Mouse (Mus musculus) stomach, postnatal 0 days (tissue): ENCODE measurements at regions not wholly inside any gene's neighbourhood (a gene's known extent, or its start where the extent isn't known, plus 50 kb on each side); places are given as distances from the start of the nearest gene placed in this dataset.

Experiments used
- ATAC-seq: fragments of 200-750 bp; cut with Nextera tagmentation; 2 replicates; pipeline ENCODE4 v1.8.0; 2017; ENCODE audit not compliant: low FRiP score, low TSS enrichment
- DNase-seq: peaks from one replicate; pipeline ENCODE4 v3.0.0-alpha.2; 2016; ENCODE audit warnings: low spot score
- H3K27ac ChIP-seq: fragments of 300-500 bp; sonication (generic); replicated peaks from 2 replicates; pipeline ENCODE4 v1.5.1; 2014; ENCODE audit warnings: mild to moderate bottlenecking, control low read depth
- H3K27me3 ChIP-seq: fragments of 300-500 bp; sonication (generic); 2 replicates; pipeline ENCODE4 v1.6.1; 2014; ENCODE audit warnings: low read length; ENCODE audit not compliant: control insufficient read depth, insufficient read depth
- H3K36me3 ChIP-seq: fragments of 300-500 bp; sonication (generic); 2 replicates; pipeline ENCODE4 v1.6.1; 2014; ENCODE audit warnings: low read length, mixed read lengths; ENCODE audit not compliant: control insufficient read depth, insufficient read depth
- H3K4me1 ChIP-seq: fragments of 300-500 bp; sonication (generic); replicated peaks from 2 replicates; pipeline ENCODE4 v1.6.1; 2014; ENCODE audit warnings: antibody characterized with exemption; ENCODE audit not compliant: control insufficient read depth, insufficient read depth
- H3K4me2 ChIP-seq: fragments of 300-500 bp; sonication (generic); replicated peaks from 2 replicates; pipeline ENCODE4 v1.6.1; 2014; ENCODE audit warnings: low read depth, mild to moderate bottlenecking, control low read depth, moderate library complexity
- H3K4me3 ChIP-seq: fragments of 300-500 bp; sonication (generic); 2 replicates; pipeline ENCODE4 v1.5.1; 2014; ENCODE audit warnings: low read depth, low read length, control low read depth
- H3K9ac ChIP-seq: fragments of 300-500 bp; sonication (generic); 2 replicates; pipeline ENCODE4 v1.6.1; 2014; ENCODE audit warnings: mild to moderate bottlenecking, low read length, control low read depth, mixed read lengths
- H3K9me3 ChIP-seq: fragments of 300-500 bp; sonication (generic); 2 replicates; pipeline ENCODE4 v1.6.1; 2016; ENCODE audit warnings: low read length; ENCODE audit not compliant: control insufficient read depth
- CTCF ChIP-seq: IDR thresholded peaks from 2 replicates; pipeline ENCODE4 v1.5.1; 2016; ENCODE audit warnings: antibody characterized with exemption, low read depth, mild to moderate bottlenecking, moderate library complexity
- EP300 ChIP-seq: optimal IDR thresholded peaks from 2 replicates; pipeline ENCODE3; 2016; ENCODE audit warnings: antibody characterized with exemption
- WGBS: fragments of 180-500 bp; shearing (Covaris S2); extraction: QIAGEN DNeasy Blood & Tissue Kit; methylation state at CpG from one replicate; pipeline ENCODE4 v1.1.7; 2014; 5-methylcytosine and 5-hydroxymethylcytosine counted together

DNA sequence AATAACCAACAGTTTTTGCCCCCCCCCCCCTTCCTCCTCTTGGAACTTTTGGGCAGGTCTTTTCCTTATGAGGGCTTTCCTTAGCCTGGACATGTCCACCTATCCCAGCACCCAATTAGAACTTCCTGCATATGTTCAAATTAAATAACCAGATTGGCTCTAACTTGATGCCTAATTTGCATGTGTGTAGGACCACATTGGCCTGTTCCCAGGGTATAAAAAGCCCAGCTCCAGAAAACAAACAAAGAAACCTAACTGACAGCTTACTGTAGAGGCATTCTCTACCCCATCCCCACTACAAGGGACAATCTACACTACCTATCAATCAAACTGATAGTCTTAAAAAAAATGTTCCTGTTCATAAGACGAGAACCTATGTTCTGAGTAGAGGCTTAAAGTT lies 232.6 kb downstream of the Ube2cbp start:
- DNase-seq (no peak), ATAC-seq (no peak)
- H3K27ac ChIP-seq: no peak overlapping the region
- 79% methylated on average over 1 of the region's 1 CpGs for WGBS
- no peaks in the 10 kb centered on the region for H3K27me3 ChIP-seq
- no peaks in the 10 kb centered on the region for H3K9me3 ChIP-seq
- H3K9ac ChIP-seq: no peak overlapping the region
- no peak overlapping the region for H3K4me3 ChIP-seq
- no peak overlapping the region for H3K4me2 ChIP-seq
- no peaks in the 10 kb centered on the region for H3K36me3 ChIP-seq
- TF ChIP-seq EP300 (no peak), CTCF (no peak)
- no peaks in the 10 kb centered on the region for H3K4me1 ChIP-seq

DNA sequence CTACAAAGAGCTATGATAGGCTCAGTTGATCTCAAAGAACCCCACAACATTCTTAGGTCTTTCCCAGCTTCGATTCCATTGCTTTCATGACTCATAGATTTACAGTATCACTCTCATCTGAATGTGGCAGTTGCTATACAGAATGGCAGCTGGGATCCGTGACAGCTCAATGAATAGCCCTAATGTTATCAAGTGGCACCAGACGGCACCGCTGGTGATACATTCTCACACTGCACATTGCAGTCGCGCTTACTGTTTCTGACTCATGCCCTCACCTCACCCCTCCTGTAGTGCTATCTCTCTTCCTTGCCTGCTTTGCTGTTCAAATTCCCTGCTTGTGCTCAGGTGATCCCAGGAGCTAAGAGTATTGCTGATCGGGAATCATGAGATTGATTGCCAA lies 231.0 kb downstream of the Ube2cbp start:
- WGBS: 77% methylated on average over 7 of the region's 7 CpGs
- Histone ChIP-seq H3K27me3 (no peaks in the 10 kb centered on the region), H3K4me1 (no peaks in the 10 kb centered on the region), H3K4me2 (no peak overlapping the region), H3K9ac (no peak overlapping the region), H3K36me3 (no peaks in the 10 kb centered on the region), H3K4me3 (no peak overlapping the region), H3K27ac (no peak overlapping the region), H3K9me3 (no peaks in the 10 kb centered on the region)
- ATAC-seq: no peak
- DNase-seq: no peak
- TF ChIP-seq CTCF (no peak), EP300 (no peak)

- Histone ChIP-seq H3K4me1 (no peaks in the 10 kb centered on the region), H3K9ac (no peak overlapping the region), H3K4me2 (no peak overlapping the region), H3K27me3 (no peaks in the 10 kb centered on the region), H3K36me3 (no peaks in the 10 kb centered on the region), H3K27ac (no peak overlapping the region), H3K9me3 (no peaks in the 10 kb centered on the region), H3K4me3 (no peak overlapping the region)
- TF ChIP-seq EP300: no peak
- TF ChIP-seq CTCF: no peak
- ATAC-seq: no peak
- DNase-seq: no peak
- WGBS: 59% methylated on average over 4 of the region's 4 CpGs
Observed at GRCm38 (mm10) chr9:86238691-86239090, 226.1 kb downstream of the Ube2cbp start.

GRCm38 (mm10) chr9:86240287-86240686 lies 224.5 kb downstream of the Ube2cbp start:
- Histone ChIP-seq H3K4me3 (no peak overlapping the region), H3K36me3 (no peaks in the 10 kb centered on the region), H3K27me3 (no peaks in the 10 kb centered on the region), H3K27ac (no peak overlapping the region), H3K9me3 (no peaks in the 10 kb centered on the region), H3K4me1 (no peaks in the 10 kb centered on the region), H3K4me2 (no peak overlapping the region), H3K9ac (no peak overlapping the region)
- no peak for DNase-seq
- whole genome bisulfite sequencing: 35% methylated on average over 2 of the region's 2 CpGs
- TF ChIP-seq EP300: no peak
- TF ChIP-seq CTCF: no peak
- no peak for ATAC-seq

DNA sequence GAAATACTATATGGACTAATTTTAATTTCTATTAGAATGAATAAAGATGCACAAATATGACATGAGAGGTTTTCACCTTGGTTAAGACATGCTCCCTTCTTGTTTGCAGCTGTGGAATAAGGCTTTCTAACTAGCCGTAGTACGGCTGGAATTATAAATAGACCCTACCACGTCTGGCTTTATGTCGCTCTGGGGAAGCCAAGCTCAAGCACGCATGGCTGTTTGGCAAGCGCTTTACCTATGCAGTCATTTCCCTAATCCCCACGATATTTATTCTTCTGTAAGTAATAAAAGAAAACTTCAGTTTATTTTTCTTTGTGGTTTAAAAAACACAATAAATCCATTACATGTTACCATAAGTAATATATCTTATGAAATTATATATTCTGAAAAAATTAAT lies 223.9 kb downstream of the Ube2cbp start:
- ATAC-seq (no peak), DNase-seq (no peak)
- Histone ChIP-seq H3K36me3 (no peaks in the 10 kb centered on the region), H3K4me2 (no peak overlapping the region), H3K27ac (no peak overlapping the region), H3K4me3 (no peak overlapping the region), H3K4me1 (no peaks in the 10 kb centered on the region), H3K27me3 (no peaks in the 10 kb centered on the region), H3K9ac (no peak overlapping the region), H3K9me3 (no peaks in the 10 kb centered on the region)
- TF ChIP-seq CTCF (no peak), EP300 (no peak)
- 42% methylated on average over 7 of the region's 7 CpGs for WGBS

- Histone ChIP-seq H3K9ac (no peak overlapping the region), H3K9me3 (no peaks in the 10 kb centered on the region), H3K4me1 (no peaks in the 10 kb centered on the region), H3K4me2 (no peak overlapping the region), H3K4me3 (no peak overlapping the region), H3K27ac (no peak overlapping the region), H3K27me3 (no peaks in the 10 kb centered on the region), H3K36me3 (no peaks in the 10 kb centered on the region)
- DNase-seq (no peak), ATAC-seq (no peak)
- 84% methylated on average over 3 of the region's 3 CpGs for WGBS
- TF ChIP-seq EP300: no peak
Observed at GRCm38 (mm10) chr9:86250197-86250596, 214.6 kb downstream of the Ube2cbp start.

DNA sequence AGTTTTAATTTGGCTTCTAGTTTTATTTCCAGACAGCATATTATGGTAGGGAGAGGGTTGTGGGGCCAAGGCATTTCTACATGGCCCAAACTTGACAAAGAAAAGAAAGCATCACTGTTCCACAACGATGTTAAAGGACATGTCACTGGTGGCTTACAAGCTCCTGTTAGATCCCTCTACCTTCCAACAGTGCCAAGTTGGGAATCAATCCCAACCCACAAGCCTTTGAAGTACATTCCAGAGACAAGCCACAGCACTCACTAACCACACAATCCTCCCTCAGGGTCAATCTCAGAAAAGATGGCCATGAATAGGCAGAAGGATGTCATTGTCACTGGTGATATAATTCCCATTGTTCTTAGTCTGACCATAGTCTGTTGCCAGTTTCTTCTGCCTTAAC lies 213.4 kb downstream of the Ube2cbp start:
- 68% methylated on average over 1 of the region's 1 CpGs for WGBS
- H3K4me1 ChIP-seq: no peaks in the 10 kb centered on the region

More for the DNA sequence above, 213.4 kb downstream of the Ube2cbp start:
- Histone ChIP-seq H3K27me3 (no peaks in the 10 kb centered on the region), H3K9me3 (no peaks in the 10 kb centered on the region), H3K9ac (no peak overlapping the region), H3K4me3 (no peak overlapping the region), H3K27ac (no peak overlapping the region), H3K4me2 (no peak overlapping the region), H3K36me3 (no peaks in the 10 kb centered on the region)
- DNase-seq (no peak), ATAC-seq (no peak)
- TF ChIP-seq CTCF (no peak), EP300 (no peak)
